Mouse (Mus musculus): ENCODE measurements around the gene Plekho1.

Gene Plekho1

DNA sequence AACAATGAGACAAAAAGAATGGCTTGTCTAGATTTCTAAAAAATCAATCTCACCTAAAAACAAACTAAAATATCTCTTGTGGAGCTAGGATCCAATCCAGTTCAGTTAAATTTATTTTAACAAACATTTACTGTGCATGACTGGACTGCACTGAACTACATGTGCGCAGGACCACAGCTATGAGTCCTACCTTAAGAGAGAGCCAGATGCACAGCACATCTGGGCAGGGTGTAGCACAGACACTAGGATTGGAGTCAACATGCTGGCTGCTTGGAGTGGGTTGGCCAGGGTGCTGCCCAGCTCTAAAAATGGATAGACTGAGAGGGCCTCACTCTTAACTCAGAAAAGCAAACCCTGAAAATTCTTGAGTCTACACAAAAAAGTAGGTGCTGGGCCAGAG, 5.8 kb upstream of the Plekho1 start:
- DNase-seq (ENCODE audit: low spot score), result no peak

GRCm38 (mm10) chr3:96000921-96001501, 5.2 kb upstream of the Plekho1 start:
- no peak for DNase-seq (ENCODE audit: low spot score)

GRCm38 (mm10) chr3:96000080-96000632, 4.4 kb upstream of the Plekho1 start:
- DNase-seq (ENCODE audit: low spot score), result no peak

DNA sequence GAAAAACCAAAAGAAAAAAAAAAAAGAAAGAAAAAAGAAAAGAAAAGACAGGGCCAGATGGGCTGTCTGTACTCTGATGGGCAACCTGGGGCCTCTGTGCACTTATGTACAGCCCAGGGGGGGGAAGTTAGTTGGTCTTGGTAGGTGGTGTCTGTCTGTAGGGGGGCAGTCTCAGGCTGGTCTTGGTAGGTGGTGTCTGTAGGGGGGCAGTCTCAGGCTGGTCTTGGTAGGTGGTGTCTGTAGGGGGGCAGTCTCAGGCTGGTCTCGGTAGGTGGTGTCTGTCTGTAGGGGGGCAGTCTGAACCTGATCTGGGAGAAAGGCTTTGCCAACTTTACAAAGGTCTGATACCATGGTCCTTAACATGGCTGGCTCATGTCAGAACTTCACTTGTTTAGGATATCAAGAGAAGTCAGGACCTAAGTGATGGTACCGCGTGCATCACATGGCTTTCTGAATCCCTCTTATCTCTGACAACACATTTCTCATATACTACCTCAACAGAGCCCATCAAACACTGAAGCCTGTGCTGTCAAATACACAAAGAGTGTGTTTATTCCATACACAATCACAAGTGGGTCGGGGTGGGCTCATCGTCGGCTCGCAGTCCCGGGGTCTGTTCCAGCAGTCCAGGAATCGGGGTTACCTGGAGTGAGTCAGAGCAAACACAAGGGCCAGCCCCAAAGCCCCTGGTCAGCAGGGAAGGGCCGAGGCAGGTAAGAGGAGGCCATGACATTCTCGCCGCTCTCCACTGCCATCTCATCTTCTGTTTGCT, 3.7 kb upstream of the Plekho1 start:
- no peak for DNase-seq (ENCODE audit: low spot score)

DNA sequence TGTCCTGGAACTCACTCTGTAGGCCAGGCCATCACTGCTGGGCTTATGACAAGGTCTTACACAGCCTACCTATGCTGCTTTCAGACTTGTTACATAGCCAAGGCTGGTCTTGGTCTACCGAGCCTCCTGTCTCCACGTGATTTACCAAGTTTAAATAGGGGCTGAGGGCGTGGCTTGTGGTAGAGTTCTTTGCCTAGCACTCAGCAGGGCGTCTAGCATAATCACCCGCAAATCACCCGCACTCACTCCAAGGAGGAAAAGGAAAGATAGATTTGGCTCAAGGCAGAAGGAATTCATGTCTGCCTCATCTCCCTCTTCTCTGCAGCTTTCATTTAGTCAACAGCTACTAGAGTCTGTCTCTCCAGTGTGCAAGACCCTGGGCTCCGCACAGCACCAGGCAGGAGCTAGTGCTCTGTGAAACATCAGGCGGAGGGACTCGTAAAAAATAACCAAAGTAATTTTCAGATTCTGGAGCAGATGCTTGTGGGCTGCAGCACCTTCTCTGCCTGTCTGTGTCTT, 1.5 kb upstream of the Plekho1 start:
- DNase-seq (ENCODE audit: low spot score), result no peak

DNA sequence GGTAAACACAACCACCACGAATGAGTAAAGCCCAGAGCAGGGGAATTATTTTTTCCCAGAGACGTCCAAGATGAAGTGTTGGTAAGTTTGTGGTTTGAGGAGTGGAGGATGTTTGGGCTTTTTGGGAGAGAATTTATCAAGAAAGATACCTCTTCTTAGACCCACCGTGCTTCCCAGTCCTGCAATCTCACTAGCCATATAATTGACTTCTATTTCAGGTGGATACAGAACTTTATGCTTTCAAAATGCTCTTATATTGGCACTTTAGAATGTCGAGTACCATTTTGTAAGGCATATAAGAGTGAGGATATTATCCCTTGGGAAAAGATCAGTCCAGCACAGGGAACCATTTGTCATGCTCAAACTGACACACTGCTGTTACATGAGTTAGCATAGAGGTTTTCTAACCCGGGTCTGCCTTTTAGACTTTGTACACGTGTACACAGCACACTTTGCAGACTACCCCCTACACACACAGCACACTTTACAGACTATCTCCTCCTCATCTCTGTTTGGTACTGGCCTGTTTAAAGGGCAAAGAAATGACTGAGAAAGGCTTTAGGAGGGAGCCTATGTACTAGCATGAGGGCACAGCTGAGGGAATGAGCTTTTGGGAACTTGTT, 761 bp upstream of the Plekho1 start:
- DNase-seq (ENCODE audit: low spot score), result no peak

DNA sequence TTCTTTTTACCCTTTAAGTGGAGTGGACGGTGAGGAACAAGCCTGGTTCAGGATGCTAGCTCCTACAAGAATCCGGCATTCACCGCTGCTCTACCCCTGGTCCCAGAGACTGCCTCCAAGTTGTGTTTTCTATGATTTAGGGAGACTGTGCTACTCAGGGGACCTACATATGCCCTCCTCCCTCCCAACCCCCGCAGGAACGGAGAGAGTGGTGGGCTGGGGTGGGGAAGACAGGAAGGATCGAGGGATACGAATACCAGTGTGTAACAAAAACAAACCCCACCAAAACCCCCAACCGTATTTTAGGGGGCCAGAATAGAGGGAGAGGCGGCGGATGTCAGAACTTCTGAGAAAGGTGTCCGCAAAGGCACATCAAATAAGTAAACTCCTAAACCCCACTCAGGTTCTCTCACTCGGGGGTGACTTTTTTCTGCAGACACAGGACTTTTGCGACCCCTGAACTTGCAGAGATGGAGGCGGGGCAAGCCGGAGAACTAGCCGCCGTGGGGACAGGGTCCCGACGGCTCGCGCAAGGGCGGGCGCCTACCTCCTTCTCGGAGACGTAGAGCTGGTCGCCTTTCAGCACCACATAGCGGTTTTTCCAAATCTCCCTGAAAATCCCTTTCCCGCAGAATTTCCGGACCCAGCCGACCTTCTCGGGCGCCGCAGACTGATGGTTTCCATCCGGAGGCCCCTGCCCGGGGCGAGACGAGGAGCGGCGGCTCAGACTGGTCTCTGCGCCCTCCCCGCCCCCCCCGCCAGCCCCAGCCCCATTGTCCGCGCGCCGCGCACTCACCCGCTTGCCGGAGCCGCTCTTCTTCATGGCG, 613 bp downstream of the Plekho1 start:
- no peak for DNase-seq (ENCODE audit: low spot score)

DNA sequence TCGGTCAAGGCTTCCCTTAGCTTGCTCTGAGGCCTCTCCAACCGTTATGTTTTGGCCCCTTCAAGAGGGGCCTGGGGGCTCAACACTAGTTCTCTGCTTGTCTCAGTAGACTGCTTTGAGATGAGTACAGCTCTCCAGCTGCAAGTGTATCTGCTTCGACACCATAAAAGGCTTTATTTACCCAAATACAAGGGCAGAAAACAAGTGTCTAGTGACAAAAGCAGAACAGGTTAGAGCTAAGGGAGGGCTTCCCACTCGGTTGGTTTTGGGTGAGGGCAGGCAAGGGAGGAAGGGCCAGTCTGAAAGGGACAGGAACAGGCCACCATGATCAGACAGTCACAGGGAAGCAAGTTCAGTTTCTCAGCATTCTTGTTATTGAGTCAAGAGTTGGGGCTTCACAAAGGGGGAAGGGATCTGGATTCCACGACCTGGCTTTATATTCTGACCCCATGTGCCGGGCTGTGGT, 1.4 kb downstream of the Plekho1 start:
- DNase-seq (ENCODE audit: low spot score), result no peak

DNA sequence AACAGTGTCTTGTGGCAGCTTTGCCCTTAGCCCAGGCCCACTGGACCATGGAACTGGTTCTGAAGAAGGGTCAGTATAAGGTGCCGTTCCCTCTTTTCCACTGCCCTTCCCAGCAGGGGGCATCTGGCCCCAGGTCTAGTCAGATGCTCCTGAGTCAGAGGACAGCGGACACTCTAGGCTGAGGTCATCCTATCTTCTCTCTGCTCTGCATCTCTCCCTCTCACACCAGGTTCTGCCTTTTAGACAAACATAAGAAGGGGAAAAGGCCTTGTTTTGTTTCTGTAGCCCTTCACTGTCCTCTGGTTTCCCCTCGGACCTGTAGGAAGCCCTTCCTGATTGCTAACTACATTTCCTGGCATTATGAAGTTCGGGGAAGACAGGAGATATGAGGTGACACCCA, 1.9 kb downstream of the Plekho1 start:
- DNase-seq (ENCODE audit: low spot score), result no peak

GRCm38 (mm10) chr3:95992990-95993603, 2.7 kb downstream of the Plekho1 start:
- DNase-seq (ENCODE audit: low spot score), result no peak

GRCm38 (mm10) chr3:95990413-95990941, 5.3 kb downstream of the Plekho1 start:
- no peak for DNase-seq (ENCODE audit: low spot score)

GRCm38 (mm10) chr3:95988969-95989368, 6.8 kb downstream of the Plekho1 start:
- DNase-seq (ENCODE audit: low spot score), result peak; percentile 44

DNA sequence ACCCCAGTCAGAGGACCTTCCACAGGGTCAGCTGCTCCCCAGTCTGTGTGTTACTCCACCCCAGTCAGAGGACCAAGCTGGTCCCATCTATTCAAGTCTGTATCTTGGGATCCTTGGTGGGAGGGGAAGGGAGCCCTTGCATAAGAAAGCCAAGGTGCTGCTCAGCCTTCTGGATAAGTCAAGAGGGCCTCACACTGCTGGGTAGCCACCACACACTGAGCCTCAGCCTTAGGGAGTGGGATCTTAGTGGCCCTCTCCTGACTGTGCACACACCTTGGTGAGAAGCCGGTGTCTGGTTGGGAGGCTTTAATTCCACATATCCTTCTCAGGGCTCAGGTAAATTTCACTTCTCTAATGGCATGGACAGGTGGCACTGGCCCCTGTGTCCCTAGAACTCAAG, 7.7 kb downstream of the Plekho1 start:
- no peak for DNase-seq (ENCODE audit: low spot score)

DNA sequence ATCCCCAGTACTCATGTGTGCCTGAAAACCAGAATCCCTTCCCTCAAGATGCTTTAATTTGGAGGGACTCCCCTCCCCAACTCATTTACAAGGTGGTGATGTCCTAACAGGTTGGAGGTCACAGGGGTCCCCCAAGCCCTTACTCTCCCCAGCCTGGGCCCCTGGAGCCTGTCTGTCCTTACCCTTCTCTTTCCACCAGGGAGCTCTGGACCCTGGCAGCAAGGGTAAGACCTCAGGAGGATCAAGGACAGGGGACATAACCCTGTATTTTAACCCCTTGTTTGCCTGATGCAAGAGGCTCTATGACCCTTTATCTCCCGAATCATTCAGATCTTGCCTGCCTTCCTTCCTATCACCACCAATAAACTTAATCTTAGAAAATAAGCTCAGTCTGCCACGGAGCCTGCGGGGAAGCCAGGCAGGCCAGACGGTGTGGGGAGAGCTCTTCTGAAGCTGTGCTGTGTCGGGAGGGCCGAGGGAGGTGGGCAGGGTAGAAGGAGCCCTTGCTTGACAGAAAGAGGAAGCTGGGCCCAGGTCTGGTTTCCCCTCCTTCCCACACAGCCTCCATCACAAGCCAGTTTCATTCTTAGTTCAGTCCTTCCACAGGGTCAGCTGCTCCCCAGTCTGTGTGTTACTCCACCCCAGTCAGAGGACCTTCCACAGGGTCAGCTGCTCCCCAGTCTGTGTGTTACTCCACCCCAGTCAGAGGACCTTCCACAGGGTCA, 8.3 kb downstream of the Plekho1 start:
- no peak for DNase-seq (ENCODE audit: low spot score)

DNA sequence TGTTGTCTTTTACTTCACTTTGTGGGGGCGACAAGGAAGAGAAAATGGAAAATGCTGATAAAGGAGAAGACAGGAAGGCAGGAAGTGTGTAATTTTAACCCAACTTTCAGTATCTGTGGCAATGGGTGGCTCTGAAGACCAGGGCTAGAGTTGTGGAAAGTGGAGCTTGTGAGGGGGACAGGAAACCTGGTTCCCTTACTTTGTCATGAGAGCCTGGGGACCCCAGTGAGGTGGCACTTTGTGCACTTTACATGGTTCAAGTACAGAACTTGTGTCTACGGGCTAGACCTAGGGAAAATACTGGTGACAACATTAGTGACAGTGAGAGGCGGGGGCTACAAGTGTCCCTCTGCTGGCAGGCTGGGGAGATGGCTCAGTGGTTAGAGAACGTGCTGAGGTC, 8.8 kb downstream of the Plekho1 start:
- no peak for DNase-seq (ENCODE audit: low spot score)

DNA sequence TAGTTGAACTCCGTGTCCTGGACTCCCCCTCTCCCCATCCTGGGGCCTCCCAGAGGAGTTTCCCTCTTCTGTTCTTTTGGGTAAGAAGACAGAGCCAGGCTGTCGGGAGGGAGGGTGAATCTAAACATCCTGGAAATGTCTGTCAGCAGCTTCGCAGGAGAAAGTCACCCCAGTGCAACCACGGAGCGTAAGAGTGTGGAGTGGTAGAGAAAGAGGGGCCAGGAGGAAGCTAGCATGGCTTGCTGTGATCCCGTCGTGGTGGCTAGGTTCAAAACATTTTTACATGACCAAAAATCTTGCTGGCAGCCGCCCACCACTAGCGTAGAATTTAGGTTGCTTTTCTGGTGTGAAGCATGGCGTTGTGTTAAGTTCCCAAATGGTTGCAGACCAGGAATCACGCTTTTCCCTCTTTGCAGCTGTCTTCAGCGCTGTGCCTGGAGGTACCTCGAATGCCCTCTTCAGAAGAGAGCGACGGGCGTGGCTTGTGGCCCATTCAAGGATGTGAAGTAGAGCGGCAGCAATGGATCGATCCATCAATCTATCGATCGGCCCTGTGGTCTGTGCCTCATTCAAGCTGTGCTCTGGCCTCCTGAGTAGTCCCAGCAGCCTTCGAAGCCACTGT, 9.7 kb downstream of the Plekho1 start:
- DNase-seq (ENCODE audit: low spot score), result no peak

DNA sequence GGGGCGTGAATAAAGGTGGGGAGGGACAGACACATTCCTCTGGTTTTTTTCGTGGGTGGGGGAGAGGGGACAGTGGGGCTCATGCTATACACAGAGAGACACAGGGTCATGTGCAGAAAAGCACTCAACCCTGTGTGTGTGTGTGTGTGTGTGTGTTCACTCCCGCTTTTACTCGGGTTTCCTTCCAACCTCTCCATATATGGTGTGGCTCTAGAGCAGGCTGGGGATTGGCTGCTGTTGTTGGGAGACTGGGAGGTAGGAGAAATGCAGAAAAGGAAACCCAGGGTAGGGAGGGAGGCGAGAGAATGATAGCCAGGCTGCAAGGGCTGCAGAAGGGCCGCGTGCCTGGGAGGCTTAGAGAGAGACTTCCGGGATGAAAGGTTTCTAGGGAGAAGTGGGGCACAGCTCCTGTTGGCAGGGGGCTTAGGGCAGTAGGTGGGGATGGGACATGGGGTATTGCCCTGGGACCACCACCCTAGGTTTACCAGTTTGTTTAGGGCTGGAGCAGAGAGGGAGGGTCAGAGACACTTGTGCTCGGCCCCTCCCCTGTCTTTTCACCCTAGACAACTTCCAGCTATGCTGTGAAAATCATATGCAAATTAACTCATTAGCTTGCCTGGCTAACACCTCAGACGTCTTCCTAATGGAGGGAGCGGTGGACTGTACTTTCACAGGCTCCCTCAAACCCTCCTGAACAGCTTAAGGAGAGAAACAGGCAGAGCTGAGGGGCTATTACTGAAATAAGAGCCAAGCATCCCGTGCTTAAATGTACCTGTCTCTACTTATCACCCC, 10.4 kb downstream of the Plekho1 start:
- peak; percentile 46 for DNase-seq (ENCODE audit: low spot score)

- no peak for DNase-seq (ENCODE audit: low spot score)
Measured at GRCm38 (mm10) chr3:95982129-95982528, 13.7 kb downstream of the Plekho1 start.

DNA sequence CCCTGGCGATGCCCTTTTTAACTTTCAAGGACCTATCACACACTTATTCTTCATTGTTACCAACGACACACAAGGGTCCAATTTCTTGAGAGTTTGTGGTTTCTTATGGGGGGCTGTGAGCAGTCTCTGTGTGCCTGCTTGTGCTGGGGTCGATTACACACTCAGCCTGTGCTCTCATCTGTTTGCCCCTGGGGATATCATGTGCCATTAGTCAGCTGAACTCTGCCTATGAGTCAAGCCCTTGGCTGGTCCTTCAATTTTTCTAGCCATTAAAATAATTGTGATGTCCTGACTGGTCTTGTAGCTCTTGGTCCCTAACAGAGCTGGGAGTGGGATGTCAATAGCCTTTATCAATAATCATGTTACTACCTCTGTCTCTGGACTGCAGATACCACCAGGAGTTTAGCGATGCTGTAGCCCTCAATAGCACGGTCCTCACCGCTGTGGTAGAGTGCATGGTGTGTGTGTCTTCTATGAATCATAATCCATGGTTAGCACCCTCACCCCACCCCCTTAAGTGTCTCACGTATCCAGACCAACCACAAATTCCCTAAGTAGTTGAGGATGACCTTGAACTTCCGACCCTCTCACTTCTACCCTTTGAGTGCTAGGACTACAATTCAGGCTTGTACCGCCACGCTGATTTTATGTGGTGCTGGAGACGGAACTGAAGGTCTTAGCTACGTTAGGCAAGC, 15.4 kb downstream of the Plekho1 start:
- no peak for DNase-seq (ENCODE audit: low spot score)

Data from ovary, adult 18-20 months (tissue).